Mouse (Mus musculus) embryonic facial prominence, embryonic 15.5 days (tissue): Measurements from ENCODE around the gene Pacsin1. TPM values are rescaled to one million over a fixed set of nuclear protein-coding genes. Genes with fewer than 3 reads are reported as not detected.

Experiments
- ATAC-seq: fragments of 200-750 bp; cut with Nextera tagmentation; 2 replicates; pipeline ENCODE4 v1.8.0; 2017; ENCODE audit warnings: low read depth, moderate TSS enrichment; ENCODE audit not compliant: insufficient number of reproducible peaks, low FRiP score, low TSS enrichment
- H3K27ac ChIP-seq: fragments of 300-500 bp; sonication (generic); replicated peaks from 2 replicates; pipeline ENCODE4 v1.5.1; 2015; ENCODE audit warnings: mild to moderate bottlenecking, inconsistent platforms
- H3K27me3 ChIP-seq: fragments of 300-500 bp; sonication (generic); 2 replicates; pipeline ENCODE4 v1.6.1; 2015; ENCODE audit warnings: inconsistent platforms
- H3K36me3 ChIP-seq: fragments of 300-500 bp; sonication (generic); 2 replicates; pipeline ENCODE4 v1.6.1; 2015; ENCODE audit warnings: mild to moderate bottlenecking, inconsistent platforms
- H3K4me1 ChIP-seq: fragments of 300-500 bp; sonication (generic); 2 replicates; pipeline ENCODE4 v1.6.1; 2015; ENCODE audit warnings: inconsistent platforms
- H3K4me2 ChIP-seq: fragments of 300-500 bp; sonication (generic); replicated peaks from 2 replicates; pipeline ENCODE4 v1.6.1; 2015; ENCODE audit warnings: mild to moderate bottlenecking, inconsistent platforms
- H3K4me3 ChIP-seq: fragments of 300-500 bp; sonication (generic); replicated peaks from 2 replicates; pipeline ENCODE4 v1.5.1; 2015; ENCODE audit warnings: mild to moderate bottlenecking, inconsistent platforms
- H3K9ac ChIP-seq: fragments of 300-500 bp; sonication (generic); 2 replicates; pipeline ENCODE4 v1.6.1; 2015; ENCODE audit warnings: inconsistent platforms
- H3K9me3 ChIP-seq: fragments of 300-500 bp; sonication (generic); replicated peaks from 2 replicates; pipeline ENCODE4 v1.6.1; 2016; ENCODE audit warnings: inconsistent platforms
- WGBS: fragments of 180-500 bp; shearing (Covaris S2); methylation state at CpG from one replicate; pipeline ENCODE4 v1.1.7; 2015; 5-methylcytosine and 5-hydroxymethylcytosine counted together
- polyA plus RNA-seq: library from polyadenylated mRNA; unstranded; fragments of >200 nt; fragmentation: Nextera tagmentation; extraction: Ambion mirVana; gene quantifications from 2 replicates; pipeline ENCODE4 v1.2.1, GENCODE M21; 2015

Gene Pacsin1
- polyA plus RNA-seq, 1 experiment from 2014 or later, result 5.2 TPM

- Histone ChIP-seq H3K27ac (no peak within 1 kb of the TSS), H3K9ac (no peak within 1 kb of the TSS), H3K4me1 (peaks cover 8% of the 10 kb centered on the region; the same call in 1 of the 2 replicates), H3K36me3 (no peaks in the 10 kb centered on the region), H3K4me2 (no peak within 1 kb of the TSS), H3K4me3 (no peak within 1 kb of the TSS), H3K9me3 (no peaks in the 10 kb centered on the region), H3K27me3 (no peaks in the 10 kb centered on the region)
- no peak for ATAC-seq
- 74% methylated on average over 10 of the region's 10 CpGs for WGBS
These were observed 73.5 kb downstream of the Pacsin1 start, which contains the start of gene Spdef for GRCm38 (mm10) chr17:27728770-27729169. Spdef (minus strand) TSS chr17:27728955.

- H3K4me3 ChIP-seq, result no peak overlapping the region
- no peaks in the 10 kb centered on the region for H3K9me3 ChIP-seq
- WGBS, result 79% methylated on average over 5 of the region's 5 CpGs
- H3K4me1 ChIP-seq, result no peaks in the 10 kb centered on the region
- no peak overlapping the region for H3K4me2 ChIP-seq
- no peak overlapping the region for H3K9ac ChIP-seq
- no peaks in the 10 kb centered on the region for H3K27me3 ChIP-seq
- no peak overlapping the region for H3K27ac ChIP-seq
- H3K36me3 ChIP-seq, result no peaks in the 10 kb centered on the region
- ATAC-seq, result no peak; the same call in 1 of the 2 replicates
These were observed 76.8 kb downstream of the Pacsin1 start for GRCm38 (mm10) chr17:27732152-27732551.

DNA sequence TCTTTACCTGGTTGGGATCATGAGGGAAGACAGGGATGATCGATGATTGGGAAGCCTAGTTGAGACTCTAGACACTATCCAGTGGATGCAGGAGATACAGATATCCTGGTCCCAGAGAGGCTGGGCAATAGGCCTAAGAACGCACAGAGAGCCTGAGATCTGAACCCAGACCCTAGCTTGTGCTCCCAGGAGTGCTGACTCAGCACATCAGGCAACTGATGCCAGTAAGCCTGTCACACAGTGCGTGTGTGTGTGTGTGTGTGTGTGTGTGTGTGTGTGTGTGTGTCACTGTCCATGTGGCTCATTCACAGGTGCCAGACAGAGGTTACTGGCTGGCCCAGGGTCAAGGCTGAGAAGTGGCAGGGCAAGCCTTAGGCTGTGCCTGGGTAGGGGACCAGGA is 77.4 kb downstream of the Pacsin1 start:
- Histone ChIP-seq H3K9me3 (no peaks in the 10 kb centered on the region), H3K9ac (no peak overlapping the region), H3K4me1 (no peaks in the 10 kb centered on the region), H3K4me3 (no peak overlapping the region), H3K4me2 (no peak overlapping the region), H3K27me3 (no peaks in the 10 kb centered on the region), H3K27ac (no peak overlapping the region), H3K36me3 (no peaks in the 10 kb centered on the region)
- ATAC-seq, result no peak
- WGBS, result 89% methylated on average over 3 of the region's 3 CpGs

DNA sequence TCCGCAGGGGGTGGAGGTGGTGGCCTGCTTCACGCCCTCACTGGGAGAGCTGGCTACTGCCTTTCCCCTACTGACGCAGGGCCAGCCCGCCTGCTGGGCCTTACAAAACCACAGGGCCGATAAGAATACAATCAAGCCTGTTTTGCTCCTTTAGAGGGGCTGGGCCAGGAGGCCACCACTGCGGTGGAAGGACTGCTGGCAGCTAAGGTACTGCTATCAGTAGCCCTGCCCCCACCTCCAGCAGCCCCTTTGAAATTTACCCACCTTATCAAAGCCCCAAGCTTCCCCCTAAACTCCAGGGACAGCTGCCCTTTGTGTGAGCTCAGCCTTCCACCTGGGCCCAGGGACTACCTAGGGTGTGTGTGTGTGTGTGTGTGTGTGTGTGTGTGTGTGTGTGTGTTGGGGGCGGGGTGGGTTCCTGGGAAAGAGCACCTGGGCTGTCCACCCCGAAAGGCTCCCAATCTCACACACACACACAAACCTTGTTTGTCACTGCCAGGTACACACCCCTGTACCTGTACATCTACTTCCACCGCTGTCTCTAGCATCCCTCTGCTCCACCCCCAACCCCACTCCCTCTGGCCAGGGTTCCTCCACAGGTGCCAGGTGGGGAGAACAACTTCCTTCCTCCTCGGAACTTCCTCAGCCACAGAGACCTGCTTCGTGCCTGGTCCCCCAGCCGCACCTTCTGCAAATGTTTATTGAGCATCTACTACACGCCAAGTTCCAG is 79.2 kb downstream of the Pacsin1 start:
- Histone ChIP-seq H3K4me3 (no peak overlapping the region), H3K9me3 (no peaks in the 10 kb centered on the region), H3K9ac (no peak overlapping the region), H3K4me2 (no peak overlapping the region), H3K4me1 (no peaks in the 10 kb centered on the region), H3K27ac (no peak overlapping the region), H3K27me3 (no peaks in the 10 kb centered on the region), H3K36me3 (no peaks in the 10 kb centered on the region)
- 15% methylated on average over 12 of the region's 13 CpGs for WGBS
- no peak for ATAC-seq

GRCm38 (mm10) chr17:27740961-27741360 is 85.7 kb downstream of the Pacsin1 start:
- Histone ChIP-seq H3K36me3 (no peaks in the 10 kb centered on the region), H3K4me3 (no peak overlapping the region), H3K9ac (no peak overlapping the region), H3K27ac (no peak overlapping the region), H3K4me1 (peaks cover 2% of the 10 kb centered on the region; the same call in 1 of the 2 replicates), H3K27me3 (no peaks in the 10 kb centered on the region), H3K4me2 (no peak overlapping the region), H3K9me3 (no peaks in the 10 kb centered on the region)
- WGBS, result 88% methylated on average over 6 of the region's 6 CpGs
- no peak for ATAC-seq

- no peak overlapping the region for H3K4me3 ChIP-seq
- peaks cover 21% of the 10 kb centered on the region for H3K4me1 ChIP-seq
- peak overlapping the region; percentile 44; the same call in 1 of the 2 replicates for H3K27ac ChIP-seq
- WGBS, result 17% methylated on average over 4 of the region's 4 CpGs
- ATAC-seq, result no peak
- no peaks in the 10 kb centered on the region for H3K27me3 ChIP-seq
- H3K9me3 ChIP-seq, result no peaks in the 10 kb centered on the region
- H3K4me2 ChIP-seq, result no peak overlapping the region
- H3K36me3 ChIP-seq, result peaks cover 5% of the 10 kb centered on the region; the same call in 1 of the 2 replicates
- no peak overlapping the region for H3K9ac ChIP-seq
These were observed 91.1 kb downstream of the Pacsin1 start for GRCm38 (mm10) chr17:27746446-27746845.

DNA sequence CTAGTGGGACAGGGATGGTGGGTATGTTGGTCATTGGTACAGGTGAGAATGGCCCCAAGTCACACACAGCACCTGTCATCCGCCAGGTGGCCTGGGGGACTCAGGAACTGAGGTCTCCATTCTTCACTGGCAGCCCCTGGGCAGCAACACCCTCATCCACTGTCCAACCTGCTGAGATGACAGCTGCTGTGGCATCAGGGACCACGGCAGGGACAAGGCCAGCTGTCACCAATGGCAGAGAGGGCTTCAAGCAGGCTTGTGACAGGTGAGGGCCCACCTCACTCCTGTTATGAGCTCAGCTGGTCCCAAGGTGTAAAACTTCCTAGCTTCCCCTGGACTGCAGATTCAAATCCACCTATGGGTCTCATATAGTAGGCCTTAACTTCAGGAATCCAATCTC is 92.8 kb downstream of the Pacsin1 start:
- peaks cover 11% of the 10 kb centered on the region for H3K36me3 ChIP-seq
- H3K9me3 ChIP-seq, result no peaks in the 10 kb centered on the region
- no peaks in the 10 kb centered on the region for H3K27me3 ChIP-seq
- no peak overlapping the region for H3K9ac ChIP-seq
- no peak overlapping the region for H3K27ac ChIP-seq
- peaks cover 21% of the 10 kb centered on the region for H3K4me1 ChIP-seq
- no peak for ATAC-seq
- 88% methylated on average over 2 of the region's 2 CpGs for WGBS
- H3K4me2 ChIP-seq, result no peak overlapping the region
- no peak overlapping the region for H3K4me3 ChIP-seq

- H3K36me3 ChIP-seq, result peaks cover 25% of the 10 kb centered on the region
- no peak overlapping the region for H3K4me2 ChIP-seq
- peaks cover 24% of the 10 kb centered on the region for H3K4me1 ChIP-seq
- H3K4me3 ChIP-seq, result no peak overlapping the region
- no peak overlapping the region for H3K9ac ChIP-seq
- ATAC-seq, result no peak
- no peak overlapping the region for H3K27ac ChIP-seq
- no peaks in the 10 kb centered on the region for H3K27me3 ChIP-seq
- 88% methylated on average over 6 of the region's 6 CpGs for WGBS
- no peaks in the 10 kb centered on the region for H3K9me3 ChIP-seq
These were observed 95.2 kb downstream of the Pacsin1 start for GRCm38 (mm10) chr17:27750451-27750942.

DNA sequence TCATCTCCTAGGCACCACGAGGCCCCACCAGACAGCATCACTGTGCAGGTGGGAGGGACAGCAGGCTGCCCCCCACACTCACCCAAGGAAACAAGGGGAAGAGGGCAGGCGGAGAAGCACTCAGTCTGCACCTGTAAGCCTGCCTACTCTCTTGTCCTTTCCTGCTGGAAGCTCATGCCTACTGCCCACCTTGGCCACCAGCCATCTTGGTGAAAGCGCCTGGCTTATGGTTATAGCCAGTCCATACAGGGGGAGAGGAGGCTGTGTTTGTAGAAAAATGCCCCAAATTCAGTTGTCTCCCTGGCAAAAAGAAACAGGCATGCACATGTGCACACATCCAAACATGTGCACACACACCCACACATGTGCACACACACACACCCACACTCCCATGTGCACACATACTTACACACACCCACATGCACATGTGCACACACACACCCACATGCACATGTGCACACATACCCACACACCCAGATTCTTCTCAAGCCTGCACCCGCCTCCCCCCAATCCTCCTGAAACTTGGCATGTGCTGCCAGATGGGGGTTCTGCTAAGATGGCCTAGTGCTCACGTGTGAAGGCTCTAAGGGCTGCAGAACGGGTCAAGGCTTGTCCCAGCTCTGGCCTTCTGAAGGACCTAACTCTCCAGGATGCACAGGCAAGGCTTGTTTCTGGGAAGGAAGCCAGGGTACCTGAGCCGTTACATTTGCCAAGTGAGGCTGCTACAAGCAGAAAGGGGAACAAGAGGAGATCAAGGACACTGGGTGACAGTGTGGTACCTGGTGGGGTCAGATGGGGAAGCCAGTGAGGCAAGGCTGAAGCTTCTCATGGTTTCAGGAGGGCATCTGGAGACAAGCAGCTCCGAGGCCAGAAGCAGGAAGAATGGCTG is 96.2 kb downstream of the Pacsin1 start:
- no peak for ATAC-seq

GRCm38 (mm10) chr17:27760169-27760568 is 104.9 kb downstream of the Pacsin1 start:
- WGBS, result 74% methylated on average over 6 of the region's 6 CpGs
- ATAC-seq, result no peak
- no peak overlapping the region for H3K4me3 ChIP-seq

More for the DNA sequence above, 96.2 kb downstream of the Pacsin1 start:
- peaks cover 25% of the 10 kb centered on the region for H3K36me3 ChIP-seq
- H3K9ac ChIP-seq, result no peak overlapping the region
- no peak overlapping the region for H3K4me3 ChIP-seq
- 68% methylated on average over 8 of the region's 8 CpGs for WGBS
- no peaks in the 10 kb centered on the region for H3K27me3 ChIP-seq
- no peak overlapping the region for H3K27ac ChIP-seq
- no peaks in the 10 kb centered on the region for H3K9me3 ChIP-seq
- H3K4me1 ChIP-seq, result peaks cover 20% of the 10 kb centered on the region
- no peak overlapping the region for H3K4me2 ChIP-seq

More at GRCm38 (mm10) chr17:27760169-27760568, 104.9 kb downstream of the Pacsin1 start:
- Histone ChIP-seq H3K27ac (no peak overlapping the region), H3K27me3 (no peaks in the 10 kb centered on the region), H3K36me3 (peaks cover 19% of the 10 kb centered on the region), H3K4me2 (no peak overlapping the region), H3K9me3 (no peaks in the 10 kb centered on the region), H3K4me1 (peaks cover 17% of the 10 kb centered on the region), H3K9ac (no peak overlapping the region)
